Mouse (Mus musculus) layer of hippocampus, adult 9-11 months (tissue): ENCODE data around the gene Efcab11.

Source experiments
- DNase-seq: peaks from one replicate; pipeline ENCODE4 v3.0.0; 2022

Efcab11 gene

GRCm38 (mm10) chr12:99884269-99885261 lies at the start of gene Efcab11, which contains the start of gene Tdp1:
Efcab11 (minus strand) TSS chr12:99884439.
Tdp1 (plus strand) TSS chr12:99884517.
- DNase-seq: peak; percentile 89

GRCm38 (mm10) chr12:99933630-99934029 lies 49.4 kb upstream of the Efcab11 start:
- DNase-seq: no peak

DNA sequence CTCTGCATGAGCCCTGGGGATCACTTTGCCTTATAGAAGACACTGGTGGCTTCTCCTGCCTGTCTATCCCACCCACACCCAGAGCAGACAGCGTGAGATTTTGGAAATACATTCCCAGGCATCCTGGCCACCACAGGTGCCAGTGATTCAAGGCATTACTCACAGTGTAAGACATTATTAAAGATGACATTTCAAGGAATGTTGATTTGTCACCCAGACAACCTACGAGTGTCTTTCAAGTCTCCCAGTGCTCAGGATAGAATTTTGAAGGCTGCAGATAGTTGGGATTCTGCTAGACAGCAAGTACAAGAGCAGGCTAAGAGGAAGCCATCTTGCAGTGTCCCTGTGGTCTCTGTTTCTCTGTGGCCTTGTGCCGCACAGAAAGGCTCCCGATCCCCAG lies 48.0 kb upstream of the Efcab11 start:
- no peak for DNase-seq

DNA sequence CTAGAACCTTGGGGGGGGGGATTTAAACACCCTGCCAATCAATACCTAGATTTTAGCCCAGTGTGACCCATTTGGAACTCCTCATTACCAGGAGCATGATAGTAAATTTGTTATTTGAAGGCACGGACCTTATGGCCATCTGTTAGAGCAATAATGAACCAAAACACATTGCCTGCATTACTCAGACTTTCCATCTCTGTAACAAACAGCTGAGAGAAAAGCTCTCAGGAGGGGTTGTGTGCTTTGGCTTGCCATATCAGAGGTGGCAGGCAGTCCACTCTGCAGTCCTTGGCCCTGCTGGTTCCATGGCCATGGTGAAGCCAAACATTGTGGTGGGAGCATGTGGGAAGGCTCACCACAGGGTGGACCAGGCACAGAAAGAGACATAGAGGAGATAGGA lies 44.9 kb upstream of the Efcab11 start:
- DNase-seq: no peak

DNA sequence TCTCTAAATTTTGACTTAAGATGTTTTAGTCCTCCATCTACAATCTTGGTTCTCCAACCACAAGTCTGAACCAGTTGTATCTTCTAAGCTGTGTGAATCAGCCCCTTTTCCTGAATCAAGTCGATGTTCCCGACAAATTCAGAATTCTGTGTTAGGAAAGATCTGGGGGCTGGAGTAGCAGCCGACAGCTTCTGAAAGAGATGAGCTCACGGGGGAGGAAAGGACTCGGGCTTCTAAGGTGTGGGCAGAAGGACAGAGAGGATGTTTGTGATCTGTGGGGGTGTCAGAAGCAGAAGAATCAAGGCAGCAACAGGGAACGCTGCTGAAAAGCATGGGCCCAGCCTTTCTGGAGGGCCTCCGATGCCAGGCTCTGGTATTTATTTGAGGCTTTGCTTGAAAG lies 44.1 kb upstream of the Efcab11 start:
- DNase-seq: no peak

- DNase-seq: no peak
These were observed 39.5 kb upstream of the Efcab11 start for GRCm38 (mm10) chr12:99923703-99924102.

GRCm38 (mm10) chr12:99923131-99923606 lies 38.9 kb upstream of the Efcab11 start:
- DNase-seq: peak; percentile 57

- DNase-seq: no peak
These were observed 36.8 kb upstream of the Efcab11 start for GRCm38 (mm10) chr12:99921045-99921444.

- DNase-seq: no peak
These were observed 35.4 kb upstream of the Efcab11 start for GRCm38 (mm10) chr12:99919636-99920035.

DNA sequence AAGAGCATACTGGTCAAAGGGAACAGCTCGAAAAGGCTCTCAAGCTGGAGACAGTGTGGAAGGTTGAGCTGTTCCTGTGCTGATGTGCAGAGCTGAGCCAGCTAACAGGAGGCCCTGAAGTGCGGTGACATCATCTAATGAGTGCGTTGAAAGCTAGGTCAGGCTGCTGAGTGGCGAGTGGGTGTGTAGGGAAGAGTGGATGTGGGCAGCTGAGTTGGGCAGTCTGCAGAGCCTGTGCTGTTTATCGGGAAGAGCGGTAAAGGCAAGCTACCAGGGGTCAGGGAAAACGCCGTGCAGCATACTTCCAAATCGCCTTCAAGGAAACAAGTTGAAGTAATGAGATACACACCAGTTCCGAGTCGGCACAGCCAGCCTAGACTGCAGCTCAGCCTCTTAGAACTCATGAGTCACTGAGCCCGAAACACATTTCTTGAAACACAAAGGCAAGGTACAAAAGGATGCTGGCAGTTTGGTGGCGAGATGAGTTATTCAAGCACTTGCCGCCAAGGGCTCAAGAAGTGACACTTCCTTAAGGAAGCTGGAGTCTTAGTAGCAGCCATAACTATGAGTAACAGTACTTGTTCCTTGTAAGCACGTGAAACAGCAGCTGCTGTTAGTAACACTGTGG lies 33.7 kb upstream of the Efcab11 start:
- peak; percentile 33 for DNase-seq

DNA sequence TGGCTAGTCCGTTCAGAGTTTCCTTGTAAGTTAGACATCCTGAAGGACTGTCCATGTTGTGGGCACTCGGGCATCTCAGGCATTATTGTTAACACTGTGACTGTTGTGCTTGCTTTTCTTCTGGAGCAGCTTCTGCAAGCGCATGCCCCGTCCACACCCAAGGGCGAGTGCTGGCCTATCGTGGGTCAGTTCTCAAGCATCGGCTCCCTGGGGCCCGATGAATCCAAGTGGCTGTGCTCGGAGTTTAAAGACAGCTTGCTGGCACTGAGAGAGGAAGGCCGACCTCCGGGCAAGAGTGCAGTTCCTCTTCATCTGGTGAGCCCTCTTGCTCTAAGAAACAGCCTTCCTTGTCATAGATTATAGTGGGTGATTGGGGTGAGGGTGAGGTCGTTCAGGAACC lies 27.2 kb upstream of the Efcab11 start:
- no peak for DNase-seq

DNA sequence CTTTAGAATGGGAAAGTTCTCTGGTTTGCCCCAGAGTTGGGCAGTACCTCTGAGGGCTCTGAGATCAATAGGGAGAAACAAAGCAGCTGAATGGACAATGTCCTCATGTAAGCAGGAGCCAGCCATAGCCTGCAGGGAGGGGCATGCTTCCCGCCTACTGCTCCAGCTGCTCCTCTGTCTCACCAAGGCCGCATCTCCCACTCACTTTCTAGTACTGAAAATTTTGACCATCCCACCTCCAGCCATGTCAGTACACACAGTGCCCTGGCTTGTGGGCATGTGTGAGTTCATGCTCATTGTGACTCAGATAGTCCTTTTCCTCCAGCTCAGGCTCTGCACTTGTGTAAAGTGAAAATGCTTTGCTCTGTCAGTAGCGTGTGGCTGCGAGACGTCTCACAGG lies 20.3 kb upstream of the Efcab11 start:
- no peak for DNase-seq

- DNase-seq: no peak
These were observed 18.7 kb upstream of the Efcab11 start for GRCm38 (mm10) chr12:99902867-99903370.

GRCm38 (mm10) chr12:99901973-99902866 lies 18.0 kb upstream of the Efcab11 start:
- DNase-seq: no peak

- no peak for DNase-seq
These were observed 15.8 kb upstream of the Efcab11 start for GRCm38 (mm10) chr12:99899991-99900390.

DNA sequence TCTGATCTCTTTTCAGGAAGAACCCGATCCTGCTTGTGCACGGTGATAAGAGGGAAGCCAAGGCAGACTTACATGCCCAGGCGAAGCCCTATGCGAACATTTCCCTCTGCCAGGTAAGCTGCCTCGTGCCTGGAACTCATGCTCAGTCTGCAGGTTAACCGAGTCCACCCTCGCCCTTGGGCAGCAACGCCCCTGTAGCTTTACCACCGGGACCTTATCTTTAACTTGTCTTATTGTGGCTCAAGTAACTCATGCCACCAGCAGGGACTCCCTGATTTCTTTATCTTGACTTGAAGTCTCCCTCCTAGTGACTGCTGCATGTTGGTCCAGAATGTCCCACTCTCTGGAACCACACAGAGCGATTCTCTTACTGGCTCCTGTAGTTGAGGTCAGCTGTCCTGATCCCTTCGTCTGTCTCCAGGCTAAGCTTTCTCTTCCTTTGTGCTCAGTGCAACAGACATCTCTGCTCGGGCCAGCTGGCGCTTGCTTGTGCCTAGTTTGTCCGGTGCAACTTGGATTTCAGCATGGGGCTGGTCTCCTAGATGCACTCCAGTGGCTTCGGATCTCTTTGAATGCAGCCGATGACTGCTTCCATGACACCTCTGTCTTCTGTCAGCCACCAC lies 14.1 kb upstream of the Efcab11 start:
- DNase-seq: no peak

DNA sequence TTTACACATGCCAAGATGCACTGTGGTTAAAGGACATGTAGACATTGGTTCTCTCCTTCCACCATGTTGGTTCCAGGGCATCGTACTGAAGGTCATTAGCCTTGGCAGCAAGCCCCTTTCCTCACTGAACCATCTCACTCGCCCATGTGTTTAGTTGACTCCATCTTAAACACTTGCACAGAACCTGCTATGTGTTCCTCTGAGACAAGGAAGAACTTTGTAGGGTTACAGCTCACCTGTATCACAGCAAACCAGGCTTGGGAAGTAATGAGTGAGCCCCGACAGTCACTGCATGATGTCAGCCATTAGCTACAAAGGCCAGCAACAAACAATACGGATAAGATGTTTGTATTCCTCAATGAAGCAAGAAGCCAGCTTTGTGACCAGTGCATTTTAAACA lies 13.6 kb upstream of the Efcab11 start:
- no peak for DNase-seq

- DNase-seq: no peak
These were observed 1.2 kb upstream of the Efcab11 start for GRCm38 (mm10) chr12:99885282-99885901.

GRCm38 (mm10) chr12:99883713-99884105 lies 530 bp downstream of the Efcab11 start:
- no peak for DNase-seq

- peak; percentile 87 for DNase-seq
These were observed 1.1 kb downstream of the Efcab11 start for GRCm38 (mm10) chr12:99883000-99883712.

DNA sequence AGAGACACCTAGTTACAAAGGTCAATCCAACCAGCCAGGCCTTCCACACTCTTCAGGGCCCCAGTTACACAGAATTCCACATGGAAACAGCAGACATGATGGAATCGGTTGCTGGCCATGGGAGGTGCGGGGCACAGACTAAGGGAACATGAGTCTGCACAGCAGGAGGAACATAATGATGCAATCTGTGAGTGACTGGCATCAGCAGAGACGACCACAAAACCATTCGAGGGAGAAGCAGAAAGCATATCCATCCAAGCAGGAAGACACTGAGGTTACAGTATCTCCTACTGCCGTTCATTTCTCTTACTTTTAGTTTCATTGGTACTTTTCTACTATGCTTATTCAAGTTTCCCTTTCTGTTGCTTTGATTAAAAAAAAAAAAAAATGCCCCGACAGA lies 9.6 kb downstream of the Efcab11 start:
- DNase-seq: no peak
